Mouse (Mus musculus): ENCODE results near the gene Enah. TPM values are rescaled to one million over a fixed set of nuclear protein-coding genes. Genes with fewer than 3 reads are reported as not detected.
A peak's percentile ranks its signal among the peaks of the same experiment; 100 is the strongest.

Enah gene
- 12.3 and 13.4 TPM in 2 replicates for polyA plus RNA-seq (2015; fragmentation: Nextera tagmentation; extraction: Ambion mirVana)

GRCm38 (mm10) chr1:182019926-182020801, at the start of gene Enah:
Gene Enah (minus strand): TSS chr1:182019990.
- peak; percentile 88 for ATAC-seq
- Histone ChIP-seq H3K4me2 (replicated peaks) (peak within 1 kb of the TSS; percentile 65), H3K27ac (peak within 1 kb of the TSS; percentile 89), H3K4me3 (replicated peaks) (peak within 1 kb of the TSS; percentile 93), H3K27me3 (replicated peaks) (no peaks in the 10 kb centered on the region), H3K9ac (peak within 1 kb of the TSS; percentile 85), H3K4me1 (replicated peaks) (0 out of 2 replicates have a peak, but pooled peaks cover 4% of the 10 kb centered on the region), H3K36me3 (no peaks in the 10 kb centered on the region), H3K9me3 (no peaks in the 10 kb centered on the region)
- under 1% methylated on average over 69 of the region's 109 CpGs for WGBS

- no peak overlapping the region for H3K9ac ChIP-seq
- no peaks in the 10 kb centered on the region for H3K4me1 ChIP-seq (replicated peaks)
- no peaks in the 10 kb centered on the region for H3K27me3 ChIP-seq (replicated peaks)
- H3K9me3 ChIP-seq = no peaks in the 10 kb centered on the region
- no peak overlapping the region for H3K4me3 ChIP-seq (replicated peaks)
- ATAC-seq = no peak
- H3K27ac ChIP-seq = no peak overlapping the region
- WGBS = 79% methylated on average over 7 of the region's 7 CpGs
- H3K36me3 ChIP-seq = no peaks in the 10 kb centered on the region
- H3K4me2 ChIP-seq (replicated peaks) = no peak overlapping the region
Measured at GRCm38 (mm10) chr1:182068136-182068535, 48.3 kb upstream of the Enah start.

- Histone ChIP-seq H3K4me1 (replicated peaks) (no peaks in the 10 kb centered on the region), H3K9me3 (no peaks in the 10 kb centered on the region), H3K36me3 (no peaks in the 10 kb centered on the region), H3K27ac (no peak overlapping the region), H3K9ac (no peak overlapping the region), H3K4me3 (replicated peaks) (no peak overlapping the region), H3K27me3 (replicated peaks) (no peaks in the 10 kb centered on the region), H3K4me2 (replicated peaks) (no peak overlapping the region)
- WGBS = 57% methylated on average over 9 of the region's 9 CpGs
- ATAC-seq = no peak
Measured at GRCm38 (mm10) chr1:182066527-182067465, 47.0 kb upstream of the Enah start.

- no peaks in the 10 kb centered on the region for H3K36me3 ChIP-seq
- H3K4me2 ChIP-seq (replicated peaks) = no peak overlapping the region
- no peak overlapping the region for H3K4me3 ChIP-seq (replicated peaks)
- no peaks in the 10 kb centered on the region for H3K27me3 ChIP-seq (replicated peaks)
- no peak overlapping the region for H3K9ac ChIP-seq
- ATAC-seq = no peak
- H3K9me3 ChIP-seq = no peaks in the 10 kb centered on the region
- 66% methylated on average over 8 of the region's 8 CpGs for WGBS
- H3K27ac ChIP-seq = no peak overlapping the region
- H3K4me1 ChIP-seq (replicated peaks) = no peaks in the 10 kb centered on the region
Measured at GRCm38 (mm10) chr1:182063716-182064115, 43.9 kb upstream of the Enah start.

- Histone ChIP-seq H3K4me2 (replicated peaks) (no peak overlapping the region), H3K9me3 (no peaks in the 10 kb centered on the region), H3K9ac (no peak overlapping the region), H3K4me3 (replicated peaks) (no peak overlapping the region), H3K4me1 (replicated peaks) (no peaks in the 10 kb centered on the region), H3K36me3 (no peaks in the 10 kb centered on the region), H3K27me3 (replicated peaks) (no peaks in the 10 kb centered on the region), H3K27ac (no peak overlapping the region)
- no peak for ATAC-seq
- 95% methylated on average over 8 of the region's 8 CpGs for WGBS
Measured at GRCm38 (mm10) chr1:182062801-182063200, 43.0 kb upstream of the Enah start.

GRCm38 (mm10) chr1:182061203-182061602, 41.4 kb upstream of the Enah start:
- no peak overlapping the region for H3K27ac ChIP-seq
- H3K9ac ChIP-seq = no peak overlapping the region
- H3K4me3 ChIP-seq (replicated peaks) = no peak overlapping the region
- no peak overlapping the region for H3K4me2 ChIP-seq (replicated peaks)
- peak; percentile 90 for ATAC-seq
- 81% methylated on average over 4 of the region's 4 CpGs for WGBS
- H3K4me1 ChIP-seq (replicated peaks) = no peaks in the 10 kb centered on the region
- no peaks in the 10 kb centered on the region for H3K36me3 ChIP-seq
- H3K9me3 ChIP-seq = no peaks in the 10 kb centered on the region
- H3K27me3 ChIP-seq (replicated peaks) = no peaks in the 10 kb centered on the region

GRCm38 (mm10) chr1:182059806-182060205, 40.0 kb upstream of the Enah start:
- no peak overlapping the region for H3K27ac ChIP-seq
- H3K9me3 ChIP-seq = no peaks in the 10 kb centered on the region
- no peak overlapping the region for H3K4me3 ChIP-seq (replicated peaks)
- H3K4me2 ChIP-seq (replicated peaks) = no peak overlapping the region
- H3K36me3 ChIP-seq = no peaks in the 10 kb centered on the region
- H3K4me1 ChIP-seq (replicated peaks) = 0 out of 2 replicates have a peak, but pooled peaks cover 5% of the 10 kb centered on the region
- H3K27me3 ChIP-seq (replicated peaks) = no peaks in the 10 kb centered on the region
- no peak for ATAC-seq
- H3K9ac ChIP-seq = no peak overlapping the region
- WGBS = 78% methylated on average over 5 of the region's 5 CpGs

DNA sequence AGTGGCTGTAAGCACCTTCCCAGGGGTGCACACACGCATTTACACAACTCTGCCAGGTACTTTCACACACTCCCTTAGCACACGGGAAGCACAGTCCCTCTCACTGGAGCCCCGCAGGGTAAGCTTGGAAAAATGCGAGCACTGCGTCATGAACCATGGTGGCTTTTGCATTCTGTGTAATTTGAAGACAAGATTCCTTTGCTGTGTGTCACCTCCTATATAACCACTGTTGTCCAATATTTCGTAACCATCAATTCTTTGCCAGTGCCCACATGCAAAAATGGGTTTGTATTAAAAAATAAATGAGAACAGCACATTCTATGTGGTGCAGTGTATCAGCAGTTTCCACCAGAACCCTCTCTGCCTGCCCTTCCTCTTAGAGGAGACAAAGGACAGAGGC, 38.2 kb upstream of the Enah start:
- H3K4me1 ChIP-seq (replicated peaks) = peaks cover 5% of the 10 kb centered on the region; the same call in 1 of the 2 replicates
- no peaks in the 10 kb centered on the region for H3K36me3 ChIP-seq
- H3K9ac ChIP-seq = no peak overlapping the region
- no peaks in the 10 kb centered on the region for H3K9me3 ChIP-seq
- no peaks in the 10 kb centered on the region for H3K27me3 ChIP-seq (replicated peaks)
- ATAC-seq = no peak
- 85% methylated on average over 6 of the region's 6 CpGs for WGBS
- H3K4me3 ChIP-seq (replicated peaks) = no peak overlapping the region
- no peak overlapping the region for H3K4me2 ChIP-seq (replicated peaks)
- no peak overlapping the region for H3K27ac ChIP-seq

DNA sequence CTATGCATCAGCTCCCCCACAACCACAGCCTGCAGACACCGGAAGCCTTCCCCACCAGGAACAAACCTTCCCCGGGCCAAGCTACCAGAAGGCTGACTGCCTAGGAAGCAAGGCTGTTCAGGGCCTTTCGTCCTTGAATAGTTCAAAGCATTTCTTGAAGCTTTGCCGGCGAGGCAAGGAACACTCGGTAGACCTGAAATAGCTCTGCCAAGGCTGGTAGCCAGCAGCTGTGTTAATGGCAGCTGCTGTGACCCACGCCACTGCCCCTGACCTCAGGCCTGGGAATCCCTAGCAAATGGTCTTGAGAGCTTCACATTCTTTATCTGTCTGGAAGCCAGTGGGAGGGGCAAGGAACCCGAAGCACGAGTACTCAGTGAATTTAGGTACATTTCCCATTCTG, 35.3 kb upstream of the Enah start:
- H3K4me2 ChIP-seq (replicated peaks) = no peak overlapping the region
- 24% methylated on average over 9 of the region's 9 CpGs for WGBS
- no peaks in the 10 kb centered on the region for H3K9me3 ChIP-seq
- H3K4me3 ChIP-seq (replicated peaks) = no peak overlapping the region
- H3K4me1 ChIP-seq (replicated peaks) = peaks cover 5% of the 10 kb centered on the region; the same call in 1 of the 2 replicates
- no peak overlapping the region for H3K27ac ChIP-seq
- H3K9ac ChIP-seq = 0 out of 2 replicates have a peak overlapping the region, but pooled peaks have one; percentile 4
- H3K27me3 ChIP-seq (replicated peaks) = no peaks in the 10 kb centered on the region
- no peaks in the 10 kb centered on the region for H3K36me3 ChIP-seq
- ATAC-seq = no peak

DNA sequence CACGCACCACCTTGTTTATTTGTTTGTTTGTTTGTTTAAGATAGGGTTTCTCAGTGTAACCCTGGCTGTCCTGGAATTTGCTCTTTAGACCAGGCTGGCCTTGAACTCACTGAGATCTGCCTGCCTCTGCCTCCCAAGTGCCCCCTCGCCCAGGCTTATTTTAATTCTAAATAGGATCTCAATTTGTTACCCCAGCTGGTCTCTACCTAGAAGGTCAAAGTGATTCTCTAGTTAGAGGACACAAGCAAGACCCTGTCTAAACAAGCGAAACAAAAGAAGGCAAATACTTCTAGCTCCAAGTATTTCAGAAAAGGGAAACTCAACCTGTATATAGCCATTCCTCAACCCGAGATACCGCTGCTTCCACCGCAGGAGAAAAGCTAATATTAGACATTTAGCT, 34.9 kb upstream of the Enah start:
- Histone ChIP-seq H3K27me3 (replicated peaks) (no peaks in the 10 kb centered on the region), H3K4me3 (replicated peaks) (no peak overlapping the region), H3K27ac (no peak overlapping the region), H3K4me2 (replicated peaks) (no peak overlapping the region), H3K9me3 (no peaks in the 10 kb centered on the region), H3K4me1 (replicated peaks) (peaks cover 5% of the 10 kb centered on the region; the same call in 1 of the 2 replicates), H3K36me3 (no peaks in the 10 kb centered on the region), H3K9ac (no peak overlapping the region)
- 88% methylated on average over 6 of the region's 6 CpGs for WGBS
- ATAC-seq = no peak

DNA sequence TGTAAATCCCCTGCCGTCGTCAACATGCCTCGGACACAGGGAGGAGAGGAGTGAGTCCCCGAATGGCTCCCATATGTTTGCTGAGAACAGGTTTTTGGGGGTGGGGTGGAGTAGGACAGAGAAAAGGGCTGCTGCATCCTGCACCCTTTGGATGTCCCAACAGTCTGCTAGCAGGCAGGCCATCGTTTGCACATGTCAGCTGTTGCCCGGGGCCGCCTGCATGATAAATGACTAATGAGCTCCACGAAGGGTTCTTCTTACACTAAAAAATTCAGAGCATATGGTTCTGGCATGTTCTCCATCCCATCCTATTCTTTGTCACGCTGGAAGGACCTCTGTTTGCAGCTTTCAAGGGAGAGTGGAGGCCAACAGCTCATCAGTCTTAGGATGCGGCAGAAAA, 33.2 kb upstream of the Enah start:
- peak; percentile 28; the same call in 1 of the 2 replicates for ATAC-seq
- Histone ChIP-seq H3K36me3 (no peaks in the 10 kb centered on the region), H3K4me1 (replicated peaks) (peaks cover 5% of the 10 kb centered on the region; the same call in 1 of the 2 replicates), H3K4me2 (replicated peaks) (no peak overlapping the region), H3K9me3 (no peaks in the 10 kb centered on the region), H3K9ac (no peak overlapping the region), H3K27me3 (replicated peaks) (no peaks in the 10 kb centered on the region), H3K27ac (no peak overlapping the region; the same call in 1 of the 2 replicates), H3K4me3 (replicated peaks) (no peak overlapping the region)
- WGBS = 31% methylated on average over 10 of the region's 10 CpGs

DNA sequence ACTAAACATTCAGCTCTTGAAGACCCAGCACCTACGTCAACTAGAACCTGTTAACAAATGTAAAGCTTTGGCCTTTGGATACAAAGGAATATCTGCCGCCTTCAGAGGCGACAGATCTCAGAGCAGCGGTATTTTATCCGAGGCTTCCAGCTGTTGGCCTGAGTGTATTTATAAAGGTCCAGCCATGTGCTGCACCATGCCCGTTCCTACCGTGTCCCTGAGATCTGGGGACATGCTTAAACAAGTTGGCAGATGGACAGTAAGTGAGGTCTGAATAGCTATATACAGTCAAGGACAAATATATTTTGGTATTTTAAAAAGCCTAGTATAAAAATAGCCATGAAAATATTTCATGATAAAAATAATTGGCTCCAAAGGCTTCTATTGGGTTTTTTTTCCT, 32.6 kb upstream of the Enah start:
- no peaks in the 10 kb centered on the region for H3K36me3 ChIP-seq
- H3K4me3 ChIP-seq (replicated peaks) = no peak overlapping the region
- H3K27me3 ChIP-seq (replicated peaks) = no peaks in the 10 kb centered on the region
- H3K9ac ChIP-seq = no peak overlapping the region
- H3K4me1 ChIP-seq (replicated peaks) = peaks cover 5% of the 10 kb centered on the region; the same call in 1 of the 2 replicates
- 71% methylated on average over 7 of the region's 7 CpGs for WGBS
- ATAC-seq = no peak
- H3K9me3 ChIP-seq = no peaks in the 10 kb centered on the region
- H3K27ac ChIP-seq = no peak overlapping the region
- H3K4me2 ChIP-seq (replicated peaks) = no peak overlapping the region
